Mouse (Mus musculus): ENCODE data around the gene Arid3c.
"Not testable (repeated sequence)": the region's sequence is repeated elsewhere in the genome, so short reads cannot be mapped to it uniquely, and the experiment has no call there.

Arid3c gene

DNA sequence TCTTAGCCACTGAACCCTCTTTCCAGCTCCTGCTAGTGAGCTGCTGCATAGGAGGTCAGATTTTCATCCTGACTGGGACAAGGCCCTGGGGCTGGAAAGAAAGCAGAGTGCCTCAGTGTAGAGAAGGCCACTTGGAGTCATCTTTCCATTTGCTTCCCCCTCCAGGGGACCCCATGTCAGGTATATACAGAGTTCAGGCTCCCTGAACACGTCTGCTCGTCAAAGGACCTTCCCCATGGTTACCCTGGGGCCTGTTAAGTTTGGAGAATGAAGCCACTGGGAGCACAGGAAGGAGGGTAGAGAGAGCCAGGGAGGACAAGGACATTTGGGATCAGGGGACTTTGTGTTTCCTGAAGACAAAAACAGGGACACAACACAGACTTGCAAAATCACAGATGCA is 28.7 kb downstream of the Arid3c start:
- DNase-seq: not testable (repeated sequence)

DNA sequence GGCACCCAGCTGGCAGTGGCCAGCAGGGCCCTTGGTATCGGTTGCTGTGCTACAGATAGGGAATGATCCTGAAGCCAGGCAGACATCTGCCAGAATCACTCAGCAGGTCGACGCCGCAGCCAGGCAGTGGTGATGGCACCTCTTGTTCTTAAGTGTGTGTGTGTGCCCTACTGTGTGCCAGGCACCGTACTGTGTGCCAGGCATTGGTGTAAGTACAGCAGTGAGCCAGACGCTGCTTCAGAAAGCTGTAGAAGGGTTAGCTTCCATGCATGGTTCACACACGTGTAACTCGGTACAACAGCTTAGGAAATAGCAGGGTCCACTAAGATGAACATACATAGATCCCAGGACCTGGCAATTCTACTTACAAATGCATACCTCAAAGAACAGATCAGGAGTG is 30.7 kb downstream of the Arid3c start:
- DNase-seq: not testable (repeated sequence)

DNA sequence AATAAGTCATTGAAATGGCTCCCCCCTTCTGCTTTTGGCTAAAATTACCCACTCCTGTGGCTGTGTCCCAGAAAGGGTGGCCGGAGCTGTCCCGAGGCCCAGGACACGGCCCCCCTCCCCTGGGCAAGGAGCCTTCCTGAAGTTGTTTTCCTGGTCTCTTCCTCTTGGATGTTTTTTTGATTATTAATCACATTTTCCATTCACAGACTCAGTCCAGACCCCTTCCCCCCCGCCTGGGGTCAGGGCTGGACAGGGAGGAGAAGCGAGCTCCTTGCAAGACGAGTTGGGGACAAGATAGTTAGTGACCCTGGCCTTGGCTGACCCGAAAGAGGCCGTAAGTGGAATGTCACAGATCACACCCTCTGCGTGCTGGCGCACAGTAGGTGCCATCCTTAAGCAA is 31.2 kb downstream of the Arid3c start, which contains the start of gene Il11ra1:
Gene Il11ra1 (plus strand): TSS at position 207 of the 400 bp plus-strand sequence.
- DNase-seq: not testable (repeated sequence)

DNA sequence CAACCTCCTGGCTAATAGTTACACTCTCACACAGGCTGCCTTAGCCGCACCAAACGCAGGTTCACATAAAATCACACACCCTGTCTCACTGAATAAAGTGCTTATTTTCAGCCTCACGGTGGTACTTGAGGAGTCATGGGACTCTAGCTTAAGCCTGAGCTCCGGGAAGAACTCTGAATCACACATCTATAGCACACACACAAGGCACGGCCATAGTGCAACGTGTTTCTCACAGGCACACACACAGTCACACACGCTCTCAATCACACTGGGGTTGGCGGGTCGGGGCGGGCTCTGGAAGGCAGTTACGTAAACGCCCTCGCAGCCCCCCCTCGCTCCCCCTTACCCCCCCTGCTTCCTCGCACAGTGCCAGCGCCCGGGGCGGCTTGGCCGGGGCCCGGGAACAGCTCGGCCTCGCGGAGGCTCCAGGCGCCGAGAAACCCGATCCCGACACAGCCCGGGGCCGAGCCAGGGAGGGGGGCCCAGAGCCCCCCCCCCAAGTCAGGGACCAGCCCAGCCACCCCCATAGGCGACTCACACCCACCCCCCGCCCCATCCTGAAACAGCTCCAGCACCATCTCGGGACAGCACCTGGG is 32.4 kb downstream of the Arid3c start:
- DNase-seq: not testable (repeated sequence)

DNA sequence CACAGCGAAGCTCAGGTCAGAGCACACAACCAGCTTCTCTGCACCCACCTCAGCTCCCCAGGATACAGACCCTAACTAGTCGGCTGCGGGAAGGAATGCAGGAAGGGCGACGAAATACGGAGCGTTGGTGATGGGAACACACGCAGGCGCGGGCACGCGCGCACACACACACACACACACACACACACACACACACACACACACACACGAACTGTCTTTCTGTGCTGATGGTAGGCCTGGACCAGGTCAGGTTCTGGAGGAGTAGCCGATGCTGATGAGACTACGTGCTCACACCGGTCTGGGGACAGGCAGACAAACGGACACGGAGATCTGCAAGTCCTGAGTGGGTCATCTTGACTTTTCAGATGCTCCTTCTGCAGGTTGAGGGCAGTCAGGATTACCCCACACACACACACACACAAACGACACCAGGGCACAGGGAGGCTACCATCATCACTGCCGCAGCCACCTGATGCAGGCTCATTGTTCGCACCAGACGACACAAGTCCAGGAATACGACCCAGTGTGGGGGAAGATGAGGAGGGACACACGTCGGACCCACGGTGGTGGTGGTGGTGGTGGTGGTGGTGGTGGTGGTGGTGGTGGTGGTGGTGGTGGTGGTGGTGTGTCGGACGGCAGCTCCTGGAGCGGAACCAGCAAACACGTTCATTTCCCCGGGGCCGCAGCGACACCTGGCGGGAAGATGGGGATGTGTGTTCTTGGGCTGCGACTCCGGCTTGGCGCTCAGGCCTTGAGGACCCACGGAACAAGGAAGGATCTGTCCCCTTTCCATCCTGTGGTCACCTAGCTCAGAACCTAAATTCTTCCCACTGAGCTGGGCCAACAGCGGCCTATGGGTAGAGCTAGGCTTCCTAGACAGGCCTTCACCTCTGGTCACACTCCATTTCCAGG is 33.8 kb downstream of the Arid3c start, which contains the start of gene Cntfr:
Gene Cntfr (minus strand): TSS at position 160 of the 912 bp plus-strand sequence.
- peak; percentile 89 for DNase-seq

DNA sequence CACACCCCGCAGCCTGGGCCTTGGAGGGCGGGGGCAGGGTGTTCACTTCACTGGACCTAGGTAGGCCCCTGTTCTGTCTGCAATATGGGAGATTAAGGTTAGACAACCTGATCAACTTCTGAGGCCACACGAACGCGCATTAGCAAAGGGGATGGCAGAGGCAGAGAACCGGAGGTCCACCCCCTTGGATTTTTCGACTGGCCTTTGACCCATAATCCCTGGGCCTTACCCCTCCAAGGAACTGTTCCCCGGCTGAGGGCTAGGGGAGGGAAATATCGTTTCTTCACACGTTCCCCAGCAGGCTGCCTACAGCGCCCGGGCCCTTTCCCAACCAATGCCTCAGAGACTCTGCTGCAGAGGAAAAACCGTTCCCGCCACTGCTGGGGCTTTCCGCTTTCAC is 34.5 kb downstream of the Arid3c start:
- not testable (repeated sequence) for DNase-seq

DNA sequence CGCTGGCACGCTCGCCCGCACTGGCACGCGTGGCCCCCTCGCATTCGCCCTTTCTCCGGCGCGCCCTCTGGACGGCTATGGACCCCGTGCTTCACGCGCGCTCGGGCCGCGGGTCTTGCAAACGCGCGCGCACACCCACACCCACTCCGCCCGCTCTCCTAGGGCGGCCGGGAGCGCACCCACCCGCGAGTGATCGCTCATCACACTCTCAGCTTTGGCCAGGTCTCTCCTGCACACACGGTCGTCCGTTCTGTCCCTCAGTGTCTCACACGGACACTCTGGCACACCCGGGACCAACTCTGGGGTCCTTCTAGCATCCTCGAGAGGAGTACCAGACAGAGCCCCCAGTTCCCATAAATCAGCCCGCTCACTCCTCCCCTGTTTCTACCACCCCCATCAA is 35.1 kb downstream of the Arid3c start:
- DNase-seq: not testable (repeated sequence)

DNA sequence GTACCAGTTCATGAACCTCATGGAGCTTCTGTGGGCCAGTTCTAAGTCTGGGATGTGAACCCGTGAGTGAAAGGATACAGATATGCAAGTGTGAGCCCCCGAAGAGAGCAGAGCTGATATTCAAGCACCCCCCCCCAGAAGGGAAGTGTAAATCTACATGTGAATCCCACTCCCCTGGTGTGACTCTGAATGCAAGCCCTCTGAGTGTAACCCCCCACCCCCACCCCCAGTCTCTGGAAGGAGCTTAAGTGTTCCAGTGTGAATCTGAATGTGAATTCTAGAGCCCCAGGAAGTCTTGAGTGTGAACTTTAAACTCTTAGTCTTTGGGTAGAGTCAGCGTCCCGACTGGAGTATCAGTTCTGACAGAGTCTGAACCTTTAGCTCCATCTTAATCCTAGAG is 37.4 kb downstream of the Arid3c start:
- not testable (repeated sequence) for DNase-seq

DNA sequence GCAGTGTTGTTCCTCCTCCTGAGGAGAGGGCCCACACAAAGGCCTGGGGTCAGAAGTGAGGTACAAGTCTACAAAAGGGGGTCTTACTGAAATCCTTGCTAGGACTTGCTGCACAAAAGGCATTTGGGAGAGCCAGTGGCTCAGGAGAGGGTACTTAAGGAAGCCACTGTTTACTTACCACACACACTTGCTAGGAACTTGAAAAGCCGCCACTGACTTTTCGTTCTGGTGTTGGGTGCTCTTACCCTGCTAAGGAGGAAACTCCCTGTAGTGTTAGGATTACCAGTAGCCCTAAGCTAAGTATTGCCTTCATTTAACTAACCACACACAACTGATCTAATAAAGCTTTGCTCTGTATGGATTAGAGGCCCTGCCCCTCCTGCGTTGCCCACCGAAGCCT is 40.9 kb downstream of the Arid3c start:
- not testable (repeated sequence) for DNase-seq

DNA sequence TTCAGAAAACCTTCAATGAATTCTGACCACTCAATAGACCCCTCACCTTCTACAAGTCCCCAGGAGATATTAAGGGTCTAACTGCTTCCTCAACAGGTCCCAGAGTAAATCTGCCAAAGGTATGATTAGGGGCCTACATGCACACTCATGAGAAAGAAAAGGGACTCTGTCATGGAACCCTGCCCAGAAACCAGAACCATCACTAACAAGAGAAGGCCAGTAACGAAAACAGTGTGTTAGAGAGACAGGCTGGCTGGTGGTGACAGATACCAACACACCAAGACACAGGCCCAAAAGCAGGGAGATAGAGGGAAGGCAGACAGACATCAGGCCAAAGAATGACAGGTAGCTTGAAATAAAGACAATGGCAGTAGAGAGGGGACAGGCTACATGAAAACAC is 42.4 kb downstream of the Arid3c start:
- DNase-seq: not testable (repeated sequence)

DNA sequence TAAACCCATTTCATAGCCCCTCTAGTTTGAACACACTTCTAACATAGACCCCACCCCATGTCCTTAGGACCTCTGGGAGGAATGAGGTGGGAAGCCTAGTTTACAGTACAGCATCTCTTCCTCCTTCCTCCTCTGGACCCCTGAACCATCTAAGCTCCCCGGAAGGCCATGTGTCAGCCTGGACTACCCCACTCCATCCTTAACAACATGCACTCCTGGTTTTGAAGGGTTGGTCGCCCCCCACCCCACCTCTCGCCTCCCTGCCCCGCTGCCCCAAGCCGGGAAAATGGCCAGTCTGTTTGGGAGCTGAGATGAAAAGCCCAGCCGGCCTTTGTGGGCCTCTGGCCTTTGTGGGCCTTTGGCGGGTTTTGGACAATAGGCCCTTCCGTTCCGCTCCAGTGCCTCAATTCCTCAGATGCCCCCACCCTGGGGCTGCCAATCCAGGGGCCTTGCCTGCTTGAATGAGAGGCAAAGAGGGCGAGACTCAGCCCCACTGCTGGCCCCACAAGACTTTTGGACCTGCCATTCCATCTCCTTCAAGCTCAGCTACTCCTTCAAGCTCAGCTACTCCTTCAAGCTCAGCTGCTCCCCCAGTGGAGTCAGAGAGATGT is 45.0 kb downstream of the Arid3c start:
- DNase-seq: not testable (repeated sequence)

DNA sequence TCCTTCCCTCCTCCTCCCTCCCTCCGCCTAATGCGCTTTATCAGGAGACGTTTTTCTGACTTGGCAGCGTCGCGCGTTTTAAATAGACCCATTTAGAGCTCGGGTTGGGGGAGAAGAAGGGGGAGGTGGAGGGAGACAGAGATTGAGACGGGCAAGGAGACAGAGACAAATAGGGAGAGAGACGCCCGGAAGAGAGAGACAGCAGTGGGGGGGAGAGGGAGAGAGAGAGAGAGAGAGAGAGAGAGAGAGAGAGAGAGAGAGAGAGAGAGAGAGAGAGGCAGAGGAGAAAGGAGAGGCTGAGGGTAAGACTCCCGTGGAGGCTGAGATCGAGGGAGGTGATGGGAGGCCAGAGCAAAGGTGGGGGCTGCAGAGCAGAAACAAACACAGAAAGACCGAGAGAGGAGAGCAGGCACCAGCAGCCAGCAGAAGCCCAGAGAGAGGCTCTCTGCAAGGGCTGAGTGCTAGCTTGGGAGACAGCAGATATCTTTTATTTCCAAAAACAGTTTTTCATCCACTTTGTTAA is 46.0 kb downstream of the Arid3c start:
- DNase-seq: not testable (repeated sequence)

DNA sequence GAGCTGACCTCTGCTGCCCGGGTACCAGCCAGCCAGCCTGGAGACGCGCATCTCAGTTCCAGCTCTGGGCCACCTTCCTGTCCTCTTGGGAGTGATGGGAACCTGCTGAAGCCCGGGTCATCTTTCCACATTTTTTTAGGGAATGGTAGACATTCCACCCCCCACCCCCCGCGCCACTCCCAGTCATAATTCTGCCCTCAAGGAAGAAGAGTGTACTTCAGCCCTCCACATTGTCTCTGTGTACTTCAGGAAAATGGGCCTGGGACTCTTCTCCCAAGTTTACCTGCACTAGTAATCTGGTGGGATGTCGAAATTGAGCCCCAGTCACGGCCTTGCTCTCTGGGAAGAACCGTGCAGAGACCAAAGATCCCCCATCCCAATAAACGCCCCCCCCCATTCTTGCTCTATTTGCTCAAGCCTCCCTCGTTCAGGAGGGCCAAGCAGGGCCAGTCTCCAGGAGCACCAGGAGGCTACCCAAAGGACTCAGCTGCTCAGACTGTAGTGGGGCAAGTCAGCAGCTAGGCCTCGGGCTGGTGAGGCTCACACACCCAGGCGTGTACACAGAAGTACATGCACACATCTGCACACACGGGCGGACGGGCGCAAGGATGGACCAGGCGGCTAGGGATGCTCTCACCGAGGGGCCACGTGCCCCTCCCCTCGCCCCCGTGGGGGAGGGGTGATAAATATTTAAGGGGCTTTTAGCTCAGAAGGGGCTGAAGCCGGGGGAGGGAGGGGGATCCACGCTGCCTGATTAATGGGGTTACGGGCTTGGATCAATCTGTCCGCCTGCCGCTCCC is 46.6 kb downstream of the Arid3c start:
- not testable (repeated sequence) for DNase-seq

DNA sequence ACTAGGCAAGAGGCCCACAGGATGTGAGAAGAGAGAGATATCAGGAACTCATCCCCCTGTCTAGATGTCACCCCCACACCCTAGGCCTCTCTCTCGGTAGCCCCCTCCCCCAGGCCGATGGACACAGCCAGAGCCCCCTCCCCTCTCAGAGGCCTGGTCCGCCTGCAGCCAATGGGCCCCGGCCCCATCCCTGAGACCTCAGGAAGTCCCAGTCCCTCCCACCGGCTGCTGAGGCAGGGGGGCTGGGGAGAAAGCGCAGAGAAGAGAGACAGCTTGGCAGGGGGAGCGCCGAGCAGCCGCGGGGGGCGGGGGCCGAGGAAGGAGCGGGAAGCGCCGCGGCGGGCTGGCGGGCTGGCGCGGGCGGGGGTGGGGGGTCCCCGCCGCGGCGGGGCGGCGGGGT is 47.6 kb downstream of the Arid3c start:
- peak; percentile 42 for DNase-seq

DNA sequence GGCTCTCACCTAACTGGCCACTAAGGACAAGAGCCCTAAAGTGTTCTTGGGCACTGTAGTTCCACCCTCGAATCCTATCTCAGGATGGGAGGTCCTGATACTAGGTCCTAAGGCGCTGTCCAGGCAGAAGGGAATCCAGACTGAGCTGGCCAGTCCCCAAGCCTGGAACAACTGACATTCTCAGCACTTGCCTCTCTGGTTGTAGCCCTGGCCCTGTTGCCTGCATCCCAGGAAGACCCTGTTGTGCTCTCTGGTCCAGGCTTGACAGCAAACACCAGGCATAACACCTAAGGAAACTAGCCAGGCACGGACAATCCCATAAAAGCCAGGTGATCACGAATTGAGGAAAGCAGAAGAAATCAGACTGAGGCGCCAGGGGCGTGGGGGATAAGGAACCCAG is 48.2 kb downstream of the Arid3c start:
- DNase-seq: no peak

DNA sequence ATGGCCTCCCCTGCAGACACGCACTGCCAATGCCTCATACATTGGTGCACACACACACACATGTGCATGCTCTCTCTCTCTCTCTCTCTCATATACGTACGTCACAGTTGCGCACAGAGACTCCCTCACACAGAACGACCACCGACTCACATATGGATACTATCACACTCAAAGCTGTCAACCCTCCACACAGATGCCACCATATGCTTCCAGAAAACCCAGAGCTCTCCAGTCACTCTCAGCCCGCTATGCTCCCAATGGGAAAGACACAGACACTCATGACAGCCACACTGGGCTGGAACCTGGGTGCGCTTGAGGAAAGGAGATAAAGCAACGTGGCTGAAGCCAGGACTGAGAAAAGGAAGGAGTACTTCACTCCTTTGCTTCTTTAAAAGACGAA is 49.0 kb downstream of the Arid3c start:
- DNase-seq: no peak

DNA sequence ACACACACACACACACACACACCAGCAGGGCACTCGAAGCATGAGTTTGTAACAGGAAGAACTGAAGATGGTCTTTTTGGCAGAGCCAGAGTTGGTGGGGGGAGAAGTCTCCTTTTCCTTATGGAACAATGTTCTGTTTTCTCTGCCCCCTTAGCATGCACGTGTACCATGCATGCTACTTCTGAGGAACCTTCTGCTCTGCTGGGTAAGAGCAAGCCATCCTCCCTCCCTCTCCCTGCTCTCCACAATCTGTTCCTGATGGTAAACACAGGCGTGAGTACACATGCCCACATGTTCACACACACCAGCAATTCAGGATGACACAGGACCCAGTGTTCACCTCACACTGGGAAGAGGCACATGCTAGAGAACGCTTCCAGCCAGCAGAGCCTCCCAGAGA is 49.8 kb downstream of the Arid3c start:
- DNase-seq: no peak

DNA sequence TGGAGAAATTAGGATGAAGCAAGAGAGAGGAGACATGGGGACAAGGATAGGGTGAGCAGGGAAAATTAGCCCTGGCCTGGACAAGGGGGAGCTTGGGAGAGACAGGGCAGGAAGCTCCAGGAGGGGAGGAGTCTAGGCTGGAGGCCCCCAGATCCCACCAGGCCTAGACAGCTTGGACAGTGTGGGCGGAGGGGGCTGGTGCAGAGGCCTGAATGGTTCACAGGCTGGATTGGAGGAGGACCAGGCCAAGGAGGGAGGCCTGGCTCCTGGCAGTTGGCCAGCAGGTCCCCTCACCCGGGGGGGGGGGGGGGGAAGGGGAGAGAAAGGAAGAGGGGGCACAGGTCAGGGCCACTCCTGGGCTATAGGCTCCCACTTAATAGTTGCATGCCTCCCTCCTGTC is 51.7 kb downstream of the Arid3c start:
- DNase-seq: no peak

DNA sequence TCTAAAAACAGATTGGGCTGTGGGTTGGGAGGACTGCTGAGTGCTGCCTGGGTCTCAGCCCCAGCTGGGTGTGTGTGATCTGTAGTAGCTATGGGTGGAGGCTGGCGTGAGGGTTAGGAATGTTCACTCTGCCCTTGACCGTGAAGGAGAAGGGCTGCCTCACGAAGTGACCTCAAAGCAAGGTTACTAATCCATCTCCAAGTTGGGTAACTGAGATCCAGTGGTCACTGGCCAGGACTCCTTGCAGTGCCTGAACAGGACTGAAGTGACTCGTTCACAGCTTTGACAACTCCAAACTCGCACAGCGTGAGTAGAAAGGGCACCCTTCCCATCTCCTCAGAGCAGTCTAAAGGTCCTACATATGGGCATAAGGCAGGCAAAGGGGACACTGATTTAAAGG is 52.1 kb downstream of the Arid3c start:
- DNase-seq: no peak

DNA sequence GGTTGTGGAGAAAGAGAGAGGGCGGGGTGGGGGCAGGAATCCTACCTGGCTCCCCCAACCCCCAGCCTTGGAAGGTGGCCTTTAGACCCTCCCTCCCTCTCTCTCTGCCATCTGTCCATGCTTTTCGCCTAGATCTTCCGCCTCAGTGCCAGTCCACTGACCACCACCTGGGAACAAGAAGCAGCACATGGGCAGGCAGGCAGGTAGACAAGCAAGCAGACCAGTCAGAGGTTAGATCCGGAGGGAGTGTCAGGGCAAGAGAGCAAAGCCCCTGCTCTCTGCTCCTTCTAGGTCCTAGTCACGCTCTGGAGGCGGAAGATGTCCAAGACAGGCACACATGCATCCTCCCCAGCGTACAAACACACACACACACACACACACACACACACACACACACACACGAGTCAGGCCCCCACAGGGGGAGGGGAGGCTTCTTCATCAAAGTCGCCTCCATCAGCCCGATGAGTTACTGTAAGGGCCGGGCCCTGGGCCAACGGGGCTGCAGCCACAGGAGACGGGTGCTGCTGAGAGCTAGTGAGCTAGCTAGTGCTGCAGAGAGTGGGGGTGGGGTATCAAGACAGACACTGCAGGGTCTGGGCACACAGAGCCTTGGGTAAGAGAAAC is 53.8 kb downstream of the Arid3c start:
- peak; percentile 85 for DNase-seq

DNA sequence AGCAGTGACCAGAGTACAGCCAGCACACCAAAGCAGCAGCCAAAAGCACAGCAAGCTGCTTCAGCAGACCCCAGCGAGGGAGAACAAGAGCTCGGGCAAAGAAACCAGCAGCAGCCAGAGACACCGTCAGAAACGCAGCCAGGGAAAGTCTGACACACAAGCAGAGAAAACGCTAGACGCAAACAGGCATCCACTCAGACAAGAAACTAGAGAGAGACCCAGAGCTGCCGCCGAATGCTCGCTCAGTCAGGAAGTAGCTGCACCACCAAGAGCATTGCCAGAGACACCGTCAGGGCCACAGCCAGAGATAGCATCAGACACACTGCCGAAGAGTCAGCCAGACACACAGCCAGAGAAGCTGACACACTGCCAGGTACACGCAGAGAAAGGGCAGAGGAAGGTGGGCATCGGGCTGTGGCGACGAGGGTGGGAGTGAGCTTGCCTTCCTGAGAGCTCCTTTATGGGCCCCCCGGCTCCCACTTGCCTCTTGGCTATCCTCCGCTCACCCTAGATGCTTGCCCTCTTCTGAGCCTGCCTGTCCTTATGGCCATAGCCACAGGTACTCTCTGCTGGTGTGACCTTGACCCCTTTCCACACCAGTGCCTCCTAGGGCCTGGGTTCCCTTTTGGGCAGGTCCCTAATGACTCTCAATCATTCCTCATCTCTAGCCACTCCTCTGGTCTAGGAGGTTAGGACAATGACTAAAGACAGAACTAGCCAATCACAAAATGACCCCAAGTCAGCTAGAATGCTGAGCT is 54.5 kb downstream of the Arid3c start:
- DNase-seq: peak; percentile 27
